18 mouse cellular contexts compared by ENCODE assay signal in genomic region chr7:143142680-143143079, GRCm38 (mm10). TPM values are rescaled to one million over a fixed set of nuclear protein-coding genes. Genes with fewer than 3 reads are reported as not detected.
"Had no signal": no experiment of that assay in that cellular context is flagged by ENCODE, and none has a peak within 500 bp of the region (broad histone marks: within the 10 kb centered on the region; RNA-seq: fewer than 3 reads in every experiment).

No protein-coding gene starts in this region.

- H3K27ac ChIP-seq: liver, embryonic 14.5 days; midbrain, embryonic 10.5 days; midbrain, embryonic 12.5 days; neural tube, embryonic 13.5 days; neural tube, embryonic 15.5 days had no signal

- H3K4me1 ChIP-seq: midbrain, embryonic 12.5 days; neural tube, embryonic 13.5 days; neural tube, embryonic 15.5 days had no signal

- H3K9me3 ChIP-seq: midbrain, embryonic 10.5 days; midbrain, embryonic 12.5 days; neural tube, embryonic 13.5 days; neural tube, embryonic 15.5 days had no signal

- ATAC-seq: midbrain, embryonic 16.5 days had no signal

- H3K4me2 ChIP-seq: lung, embryonic 14.5 days; midbrain, embryonic 12.5 days; neural tube, embryonic 13.5 days; neural tube, embryonic 15.5 days had no signal

- H3K27me3 ChIP-seq: midbrain, embryonic 12.5 days; neural tube, embryonic 13.5 days; neural tube, embryonic 15.5 days had no signal

- H3K4me3 ChIP-seq: midbrain, embryonic 10.5 days; midbrain, embryonic 12.5 days; myocyte; neural tube, embryonic 13.5 days; neural tube, embryonic 15.5 days had no signal

- DNase-seq: lung, adult 18-20 months; lung, embryonic 14.5 days; lung, postnatal 10 days; lung, postnatal 4 days; midbrain, embryonic 14.5 days; retina, postnatal 1 day; right cerebral cortex, postnatal 14 days; thymus, adult 18-20 months; thymus, postnatal 14 days; thymus, postnatal 36 days had no signal

- H3K9ac ChIP-seq: liver, embryonic 14.5 days; lung, embryonic 14.5 days; midbrain, embryonic 12.5 days; neural tube, embryonic 13.5 days; neural tube, embryonic 15.5 days had no signal

- H3K36me3 ChIP-seq: midbrain, embryonic 10.5 days; midbrain, embryonic 12.5 days; neural tube, embryonic 13.5 days; neural tube, embryonic 15.5 days had no signal

RNA-seq across cellular contexts. Expression of gene Kcnq1, which starts 36.5 kb away (rescaled TPM):
- total RNA-seq: megakaryocyte, adult 5-6 weeks had no signal

RNA-seq across cellular contexts. Expression of gene Trpm5, which starts 48.2 kb away (rescaled TPM):
- total RNA-seq: megakaryocyte, adult 5-6 weeks had no signal
